Mouse (Mus musculus): Measurements from ENCODE around the gene Slc28a1.

Slc28a1 gene

DNA sequence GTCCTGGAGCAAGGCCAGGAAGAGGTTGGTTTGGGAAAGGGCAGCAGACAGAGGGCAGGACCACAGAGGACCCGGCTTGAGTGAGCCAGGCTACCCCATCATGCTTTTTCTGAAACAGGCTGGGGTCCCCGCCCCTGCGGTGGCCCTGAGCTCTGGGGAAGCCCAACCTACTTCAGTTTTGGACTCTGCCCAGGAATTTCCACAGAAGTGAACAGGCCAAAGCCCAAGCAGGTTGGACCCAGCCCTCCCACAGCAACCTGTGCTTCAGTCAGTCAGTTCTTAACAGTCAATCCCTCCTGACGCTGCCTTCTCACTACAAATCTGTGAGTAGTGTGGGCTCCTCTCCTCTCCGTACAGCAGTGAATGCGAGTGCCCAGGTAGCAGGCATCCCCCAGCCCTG, at the start of gene Slc28a1:
Gene Slc28a1, plus strand, starts transcription at position 245 of the 400 bp plus-strand sequence.
- 81% methylated on average over 6 of the region's 6 CpGs for WGBS

GRCm38 (mm10) chr7:81066714-81067113, 47.9 kb upstream of the Slc28a1 start:
- 33% methylated on average over 6 of the region's 6 CpGs for WGBS

DNA sequence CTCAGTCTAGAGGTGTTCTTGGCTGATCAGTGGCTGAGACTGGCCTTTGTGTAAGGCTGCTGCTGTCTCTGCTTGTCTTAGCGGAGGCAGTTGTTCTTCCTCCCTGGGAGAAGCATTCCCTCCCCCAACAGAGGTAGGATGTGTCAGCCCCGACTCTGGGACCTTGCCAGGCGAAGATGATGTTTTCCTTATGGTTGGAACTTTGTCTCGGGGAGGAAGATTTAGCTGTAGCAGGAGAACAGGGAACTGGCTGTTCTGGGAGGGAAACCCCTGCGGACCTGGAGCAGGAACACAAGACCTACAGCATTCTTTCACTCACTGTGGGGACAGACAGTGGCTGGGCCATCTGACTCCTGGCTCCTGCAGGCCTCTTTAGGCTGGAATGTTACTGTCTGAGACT, 42.1 kb upstream of the Slc28a1 start:
- 41% methylated on average over 5 of the region's 5 CpGs for WGBS

GRCm38 (mm10) chr7:81073273-81073672, 41.3 kb upstream of the Slc28a1 start:
- 88% methylated on average over 5 of the region's 5 CpGs for WGBS

DNA sequence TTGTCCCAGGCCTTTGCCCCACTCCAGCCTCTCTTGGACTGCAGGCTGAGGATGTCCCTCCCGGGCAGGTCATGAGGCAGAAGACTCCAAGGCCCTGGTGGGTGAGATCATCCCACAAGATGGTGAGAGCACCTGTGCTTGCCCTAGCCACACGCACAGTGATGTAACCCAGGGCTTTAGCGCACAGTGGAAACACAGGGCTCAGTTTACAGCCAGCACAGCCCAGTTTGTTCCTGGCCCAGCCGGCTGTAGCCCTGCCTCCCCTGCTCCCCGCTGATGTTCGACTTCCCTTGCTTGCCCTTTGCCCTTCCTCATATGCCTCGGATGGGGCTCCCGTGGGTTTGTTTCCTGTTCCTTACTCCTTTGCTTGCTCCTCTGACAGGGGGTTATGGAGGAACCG, 40.1 kb upstream of the Slc28a1 start:
- 85% methylated on average over 9 of the region's 9 CpGs for WGBS

GRCm38 (mm10) chr7:81075299-81075698, 39.3 kb upstream of the Slc28a1 start:
- WGBS, result 73% methylated on average over 7 of the region's 7 CpGs

GRCm38 (mm10) chr7:81075732-81076131, 38.9 kb upstream of the Slc28a1 start:
- 95% methylated on average over 5 of the region's 5 CpGs for WGBS

GRCm38 (mm10) chr7:81077009-81077408, 37.6 kb upstream of the Slc28a1 start:
- WGBS, result 85% methylated on average over 6 of the region's 6 CpGs

DNA sequence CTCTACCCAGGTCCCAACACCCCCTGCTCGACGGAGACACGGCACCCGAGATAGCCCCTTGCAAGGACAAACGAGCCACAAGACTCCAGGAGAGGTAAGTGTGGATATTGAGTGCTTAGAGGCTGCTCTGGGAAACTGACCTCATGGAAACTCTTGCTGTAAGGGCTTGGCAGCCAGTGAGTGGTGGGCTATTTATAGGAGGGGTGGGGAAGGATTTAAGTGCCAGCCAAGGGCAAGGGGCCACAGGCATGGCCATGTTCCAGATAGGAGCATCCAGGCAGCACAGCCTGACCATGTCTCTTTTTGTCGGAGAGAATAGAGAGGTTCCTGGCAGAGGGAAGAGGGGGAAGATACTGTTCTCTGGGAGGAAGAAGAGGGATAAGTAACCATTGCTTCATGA, 35.9 kb upstream of the Slc28a1 start:
- 91% methylated on average over 6 of the region's 6 CpGs for WGBS

DNA sequence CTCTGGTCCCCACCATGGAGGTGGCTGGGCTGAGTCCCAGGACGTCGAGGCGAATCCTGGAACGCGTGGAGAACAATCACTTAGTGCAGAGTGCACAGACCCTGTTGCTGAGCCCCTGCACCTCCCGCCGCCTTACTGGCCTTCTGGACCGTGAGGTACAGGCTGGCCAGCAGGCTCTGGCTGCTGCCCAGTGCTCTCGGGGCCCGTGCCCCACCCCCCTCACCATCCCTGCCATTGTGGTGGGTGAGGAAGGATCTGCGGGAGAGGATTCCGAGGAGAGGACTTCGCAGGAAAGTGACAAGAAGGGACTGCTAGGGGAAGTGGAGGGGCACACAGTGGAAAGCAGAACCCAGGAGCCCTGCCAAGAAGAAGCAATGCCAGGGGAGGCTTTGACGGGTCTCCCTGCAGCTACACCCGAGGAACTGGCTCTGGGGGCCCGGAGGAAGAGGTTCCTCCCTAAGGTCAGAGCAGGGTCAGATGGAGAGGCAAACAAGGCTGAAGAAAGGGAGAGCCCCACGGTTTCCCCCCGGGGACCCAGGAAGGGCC, 21.1 kb upstream of the Slc28a1 start:
- WGBS, result 68% methylated on average over 18 of the region's 18 CpGs

GRCm38 (mm10) chr7:81094104-81094757, 20.4 kb upstream of the Slc28a1 start:
- WGBS, result 90% methylated on average over 6 of the region's 6 CpGs

GRCm38 (mm10) chr7:81100341-81100740, 14.3 kb upstream of the Slc28a1 start:
- WGBS, result 90% methylated on average over 5 of the region's 5 CpGs

- WGBS, result 96% methylated on average over 7 of the region's 7 CpGs
Measured at GRCm38 (mm10) chr7:81102854-81103253, 11.7 kb upstream of the Slc28a1 start.

DNA sequence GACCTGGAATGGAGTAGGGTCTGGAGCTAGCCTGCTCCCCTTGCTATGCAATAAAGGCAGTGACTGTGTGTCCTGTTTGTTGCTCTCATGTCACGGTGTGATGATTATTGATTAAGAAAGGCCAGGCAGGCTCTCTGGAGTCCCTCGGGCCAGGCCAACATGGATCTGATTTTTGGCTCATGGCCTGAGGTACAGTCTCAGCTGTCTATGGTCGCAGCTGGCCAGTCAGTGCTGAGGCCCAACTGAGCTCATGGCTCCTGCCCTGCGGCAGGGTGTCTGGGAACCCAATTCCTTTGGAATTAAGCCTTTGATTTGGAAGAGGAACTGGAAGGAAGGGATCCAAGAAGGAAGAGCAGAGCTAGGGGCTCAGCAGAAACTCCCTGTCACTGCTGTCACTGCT, 9.1 kb upstream of the Slc28a1 start:
- 78% methylated on average over 4 of the region's 4 CpGs for WGBS

- WGBS, result 95% methylated on average over 5 of the region's 5 CpGs
Measured at GRCm38 (mm10) chr7:81108226-81108625, 6.4 kb upstream of the Slc28a1 start.

GRCm38 (mm10) chr7:81109717-81110651, 4.6 kb upstream of the Slc28a1 start:
- 49% methylated on average over 9 of the region's 9 CpGs for WGBS

GRCm38 (mm10) chr7:81110791-81111190, 3.8 kb upstream of the Slc28a1 start:
- WGBS, result 92% methylated on average over 4 of the region's 4 CpGs

GRCm38 (mm10) chr7:81111729-81112128, 2.9 kb upstream of the Slc28a1 start:
- WGBS, result 96% methylated on average over 2 of the region's 2 CpGs

DNA sequence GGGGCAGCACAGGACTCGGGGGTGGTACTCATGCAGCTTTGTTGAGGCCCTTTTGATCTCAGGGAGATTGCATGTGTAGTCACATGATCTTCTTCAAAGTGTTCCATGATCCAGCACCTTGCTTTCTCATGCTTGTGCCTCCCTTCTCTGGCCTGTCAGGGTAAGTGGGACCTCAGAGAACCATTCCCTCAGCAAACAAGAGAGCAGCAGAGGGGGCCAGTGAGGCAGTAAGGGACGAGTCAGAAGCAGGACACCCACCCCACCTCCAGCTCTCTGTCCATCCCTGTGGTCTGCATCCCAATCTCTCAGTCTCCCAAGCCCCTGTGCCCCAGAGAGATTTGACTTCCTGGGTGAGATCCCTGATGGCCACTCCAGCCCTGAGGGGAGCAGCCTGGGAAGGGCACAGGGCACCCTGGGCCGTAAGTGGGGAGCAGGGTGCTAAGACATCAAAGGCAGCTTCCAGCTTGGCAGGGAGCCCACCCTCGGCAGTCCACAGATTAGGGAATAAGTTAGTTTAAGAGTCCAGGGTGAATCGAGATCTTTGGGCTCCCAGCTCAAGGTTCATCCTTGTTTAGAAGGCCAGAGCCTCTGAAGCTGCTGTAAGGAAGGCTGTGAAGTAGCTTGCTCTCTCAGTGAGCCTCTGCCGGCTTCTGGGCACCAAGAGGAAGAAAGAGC, 1.8 kb upstream of the Slc28a1 start:
- WGBS, result 62% methylated on average over 6 of the region's 6 CpGs

GRCm38 (mm10) chr7:81121099-81121498, 6.5 kb downstream of the Slc28a1 start:
- 82% methylated on average over 3 of the region's 3 CpGs for WGBS

- WGBS, result 76% methylated on average over 2 of the region's 2 CpGs
Measured at GRCm38 (mm10) chr7:81122808-81123207, 8.2 kb downstream of the Slc28a1 start.

GRCm38 (mm10) chr7:81123553-81123952, 9.0 kb downstream of the Slc28a1 start:
- WGBS, result 93% methylated on average over 5 of the region's 5 CpGs
